ENCODE assay signal across 12 mouse cellular contexts in the genomic region with DNA sequence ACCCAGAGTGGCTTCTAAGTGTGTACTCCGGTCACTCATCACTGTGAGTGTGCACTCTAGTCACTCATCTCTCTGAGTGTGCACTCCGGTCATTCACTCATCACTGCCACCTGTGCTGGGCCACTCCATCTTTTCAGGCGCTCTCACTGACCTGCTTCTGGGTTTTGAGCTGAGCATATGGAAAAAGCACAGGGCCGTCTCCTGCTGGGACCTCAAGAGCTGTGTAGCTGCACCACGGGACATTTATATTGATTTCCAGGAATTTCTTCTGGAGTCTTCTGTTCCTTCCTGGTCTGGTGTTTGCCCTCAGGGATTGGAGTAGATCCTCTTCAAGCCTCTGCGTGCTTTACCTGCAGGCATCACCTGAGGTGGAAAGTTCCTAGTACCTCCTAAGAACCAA.
"Had no signal": no experiment of that assay in that cellular context is flagged by ENCODE, and none has a peak within 500 bp of the region (broad histone marks: within the 10 kb centered on the region; RNA-seq: fewer than 3 reads in every experiment).

No protein-coding gene starts in this region.

- DNase-seq: liver, postnatal 0 days; lung, adult 2 months; lung, postnatal 14 days; lung, postnatal 36 days; retina, postnatal 1 day; right cerebral cortex, adult 18-20 months; right cerebral cortex, postnatal 25 days; right cerebral cortex, postnatal 4 days; spleen, adult 18-20 months; thymus, adult 18-20 months; thymus, postnatal 14 days; thymus, postnatal 36 days had no signal
